In the genomic region with DNA sequence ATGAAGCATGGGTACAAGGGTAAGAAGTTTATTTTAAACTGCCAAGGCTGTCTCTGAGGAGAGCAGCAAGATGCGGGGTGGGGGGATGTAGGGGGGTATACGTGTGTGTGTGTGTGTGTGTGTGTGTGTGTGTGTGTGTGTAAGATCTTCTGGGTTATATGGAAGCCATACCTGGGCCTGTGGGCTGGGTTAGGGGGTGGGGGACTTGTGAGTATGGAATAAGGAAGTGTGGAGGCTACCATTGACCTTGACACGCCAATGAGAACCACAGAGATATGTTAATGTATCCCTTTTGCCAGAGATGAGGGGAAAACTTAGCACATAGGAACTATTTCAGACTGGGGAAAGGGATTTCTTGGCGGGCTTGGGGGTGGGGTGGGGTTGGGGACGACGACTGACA, we compare ENCODE assay signal across 10 mouse cellular contexts. TPM values are rescaled to one million over a fixed set of nuclear protein-coding genes. Genes with fewer than 3 reads are reported as not detected.
A peak's percentile ranks its signal among the peaks of the same experiment; 100 is the strongest.
DNase-seq lines count a peak whose midpoint lies in the region; ATAC-seq and TF ChIP-seq lines count a peak whose summit lies in the region.
"Had no signal": no experiment of that assay in that cellular context is flagged by ENCODE, and none has a peak within 500 bp of the region (broad histone marks: within the 10 kb centered on the region; RNA-seq: fewer than 3 reads in every experiment).

No protein-coding gene starts in this region.

- H3K9me3 ChIP-seq in heart, embryonic 13.5 days: no peaks in the 10 kb centered on the region
- H3K9me3 ChIP-seq in limb, embryonic 12.5 days: no peaks in the 10 kb centered on the region
- H3K9me3 ChIP-seq in limb, embryonic 10.5 days (replicated peaks): no peaks in the 10 kb centered on the region
- H3K9me3 ChIP-seq in E14TG2a.4 (ENCODE audit: low read length): no peaks in the 10 kb centered on the region
- H3K9me3 ChIP-seq: midbrain, embryonic 12.5 days had no signal

- no peak for TF ChIP-seq CTCF in heart, adult 2 months (IDR thresholded peaks at IDR 0.05)
- TF ChIP-seq CTCF in E14TG2a.4 (conservative IDR thresholded peaks at IDR 0.05; ENCODE audit: low read length): no peak

- TF ChIP-seq POLR2A in heart, adult 2 months (IDR thresholded peaks at IDR 0.05; ENCODE audit: insufficient read depth, low read depth, low read length): no peak

- peaks cover 25% of the 10 kb centered on the region for H3K4me1 ChIP-seq in heart, embryonic 13.5 days
- peaks cover 3% of the 10 kb centered on the region for H3K4me1 ChIP-seq in heart, adult 2 months (ENCODE audit: control insufficient read depth, insufficient read depth, low read length)
- H3K4me1 ChIP-seq in limb, embryonic 12.5 days (replicated peaks): peaks cover 21% of the 10 kb centered on the region
- peaks cover 22% of the 10 kb centered on the region for H3K4me1 ChIP-seq in limb, embryonic 10.5 days
- H3K4me1 ChIP-seq in E14TG2a.4 (replicated peaks; ENCODE audit: low read depth, low read length): peaks cover 64% of the 10 kb centered on the region

- 92% methylated on average over 6 of the region's 6 CpGs for WGBS in heart, embryonic 13.5 days
- WGBS in heart, adult 2 months: 84% methylated on average over 6 of the region's 6 CpGs
- WGBS in limb, embryonic 12.5 days: 94% methylated on average over 6 of the region's 6 CpGs
- 91% methylated on average over 6 of the region's 6 CpGs for WGBS in limb, embryonic 10.5 days

- intact Hi-C loops in heart, adult 2 months (cut with DNase I): loop anchor here (10.0 kb wide), 1 partner anchor 195 kb away; the partner anchor contains the start of genes Mtrf1 and Naa16

- H3K4me3 ChIP-seq in heart, embryonic 13.5 days: no peak overlapping the region
- H3K4me3 ChIP-seq in heart, adult 2 months: no peak overlapping the region
- no peak overlapping the region for H3K4me3 ChIP-seq in limb, embryonic 12.5 days (replicated peaks)
- no peak overlapping the region for H3K4me3 ChIP-seq in limb, embryonic 10.5 days
- H3K4me3 ChIP-seq in E14TG2a.4 (replicated peaks; ENCODE audit: low read length): peak overlapping the region; percentile 96
- H3K4me3 ChIP-seq: midbrain, embryonic 12.5 days had no signal

- H3K36me3 ChIP-seq in heart, embryonic 13.5 days: peaks cover 25% of the 10 kb centered on the region
- H3K36me3 ChIP-seq in heart, adult 2 months (ENCODE audit: control insufficient read depth, insufficient read depth, low read length): peaks cover 3% of the 10 kb centered on the region
- H3K36me3 ChIP-seq in limb, embryonic 12.5 days: peaks cover 19% of the 10 kb centered on the region
- peaks cover 40% of the 10 kb centered on the region for H3K36me3 ChIP-seq in limb, embryonic 10.5 days
- peaks cover 42% of the 10 kb centered on the region for H3K36me3 ChIP-seq in E14TG2a.4 (ENCODE audit: insufficient read depth, low read length)
- H3K36me3 ChIP-seq: midbrain, embryonic 12.5 days had no signal

- no peak overlapping the region for H3K9ac ChIP-seq in heart, embryonic 13.5 days
- H3K9ac ChIP-seq in heart, adult 2 months (ENCODE audit: low read depth, low read length): no peak overlapping the region
- no peak overlapping the region for H3K9ac ChIP-seq in limb, embryonic 12.5 days (replicated peaks)
- H3K9ac ChIP-seq: midbrain, embryonic 12.5 days had no signal

- no peak overlapping the region for H3K27ac ChIP-seq in heart, embryonic 13.5 days (replicated peaks)
- H3K27ac ChIP-seq in heart, adult 2 months: no peak overlapping the region
- H3K27ac ChIP-seq in limb, embryonic 12.5 days: no peak overlapping the region
- no peak overlapping the region for H3K27ac ChIP-seq in limb, embryonic 10.5 days
- H3K27ac ChIP-seq: midbrain, embryonic 12.5 days had no signal

- H3K79me2 ChIP-seq in heart, adult 2 months (replicated peaks; ENCODE audit: control insufficient read depth, insufficient read depth, low read length): peaks cover 1% of the 10 kb centered on the region

- ATAC-seq in heart, embryonic 13.5 days (ENCODE audit: extremely low read depth, insufficient number of reproducible peaks, low FRiP score, low TSS enrichment): no peak
- ATAC-seq in limb, embryonic 12.5 days (ENCODE audit: insufficient number of reproducible peaks, insufficient read depth, low FRiP score, low TSS enrichment, low read depth): no peak
- ATAC-seq: CD4-positive, CD25-positive, alpha-beta regulatory T cell, adult 4 months had no signal

- TF ChIP-seq EP300 in heart, adult 2 months (IDR thresholded peaks at IDR 0.05; ENCODE audit: insufficient read depth, low read depth, low read length): no peak

- DNase-seq in heart, adult 2 months: no peak
- DNase-seq in limb, embryonic 10.5 days (ENCODE audit: low spot score): no peak
- DNase-seq in R1 (ENCODE audit: low read depth, low spot score): peak; percentile 38
- DNase-seq in testis, postnatal 10 days (ENCODE audit: low spot score): no peak
- DNase-seq in thymus, postnatal 14 days: no peak

- peak overlapping the region; percentile 94 for H3K4me2 ChIP-seq in heart, embryonic 13.5 days
- H3K4me2 ChIP-seq in limb, embryonic 12.5 days: 0 out of 2 replicates have a peak overlapping the region, but pooled peaks have one; percentile 79

- H3K27me3 ChIP-seq in heart, embryonic 13.5 days (replicated peaks): no peaks in the 10 kb centered on the region
- no peaks in the 10 kb centered on the region for H3K27me3 ChIP-seq in heart, adult 2 months (ENCODE audit: control insufficient read depth, insufficient read depth, low read length)
- H3K27me3 ChIP-seq in limb, embryonic 12.5 days: no peaks in the 10 kb centered on the region
- no peaks in the 10 kb centered on the region for H3K27me3 ChIP-seq in limb, embryonic 10.5 days (ENCODE audit: low read depth, poor library complexity, severe bottlenecking)
- no peaks in the 10 kb centered on the region for H3K27me3 ChIP-seq in E14TG2a.4 (ENCODE audit: insufficient read depth, low read length)
- H3K27me3 ChIP-seq: midbrain, embryonic 12.5 days had no signal

RNA-seq across cellular contexts. Expression of gene Sugt1, which starts 1.9 kb away (rescaled TPM):
- polyA plus RNA-seq in heart, embryonic 13.5 days (2015; fragmentation: Nextera tagmentation; extraction: Ambion mirVana): 95.3 and 108 TPM in 2 replicates
- 10 to 100 TPM; 52.4 to 64.9 TPM for total RNA-seq in heart, adult 2 months (2021)
- polyA plus RNA-seq in heart, adult 2 months (2012; rRNA removed): 5.7 and 16.9 TPM in 2 replicates
- 142 and 143 TPM in 2 replicates for polyA plus RNA-seq in limb, embryonic 12.5 days (2016; fragmentation: Nextera tagmentation; extraction: Ambion mirVana)
- polyA plus RNA-seq in limb, embryonic 10.5 days (2016; fragmentation: Nextera tagmentation; extraction: Ambion mirVana): 147 and 148 TPM in 2 replicates
